12 mouse cellular contexts compared by ENCODE assay signal in genomic region chr19:6553819-6554582, GRCm38 (mm10). TPM values are rescaled to one million over a fixed set of nuclear protein-coding genes. Genes with fewer than 3 reads are reported as not detected.
DNase-seq lines count a peak whose midpoint lies in the region; ATAC-seq and TF ChIP-seq lines count a peak whose summit lies in the region.
"Had no signal": no experiment of that assay in that cellular context is flagged by ENCODE, and none has a peak within 500 bp of the region (broad histone marks: within the 10 kb centered on the region; RNA-seq: fewer than 3 reads in every experiment).

No protein-coding gene starts in this region.

- H3K9ac ChIP-seq in hindbrain, embryonic 16.5 days (ENCODE audit: low read depth, low read length), result no peak overlapping the region
- H3K9ac ChIP-seq in embryonic facial prominence, embryonic 15.5 days, result no peak overlapping the region

- no peak overlapping the region for H3K4me2 ChIP-seq in hindbrain, embryonic 16.5 days (ENCODE audit: low read length)
- H3K4me2 ChIP-seq in embryonic facial prominence, embryonic 15.5 days (replicated peaks), result no peak overlapping the region

- H3K27ac ChIP-seq in hindbrain, embryonic 10.5 days, result peak overlapping the region; percentile 40; the same call in 1 of the 2 replicates
- H3K27ac ChIP-seq in hindbrain, embryonic 16.5 days (ENCODE audit: low read depth, low read length), result no peak overlapping the region; the same call in 1 of the 2 replicates
- peak overlapping the region; percentile 34; the same call in 1 of the 2 replicates for H3K27ac ChIP-seq in embryonic facial prominence, embryonic 15.5 days (replicated peaks)
- H3K27ac ChIP-seq in left cerebral cortex, adult 2 months, result no peak overlapping the region

- 30% methylated on average over 8 of the region's 8 CpGs for WGBS in hindbrain, embryonic 10.5 days
- 34% methylated on average over 8 of the region's 8 CpGs for WGBS in hindbrain, embryonic 16.5 days
- WGBS in embryonic facial prominence, embryonic 15.5 days, result 27% methylated on average over 8 of the region's 8 CpGs

- H3K27me3 ChIP-seq in hindbrain, embryonic 10.5 days (ENCODE audit: insufficient read depth, poor library complexity, severe bottlenecking), result no peaks in the 10 kb centered on the region
- H3K27me3 ChIP-seq in hindbrain, embryonic 16.5 days (replicated peaks; ENCODE audit: control insufficient read depth, insufficient read depth, low read length), result no peaks in the 10 kb centered on the region
- no peaks in the 10 kb centered on the region for H3K27me3 ChIP-seq in embryonic facial prominence, embryonic 15.5 days

- no peaks in the 10 kb centered on the region for H3K36me3 ChIP-seq in hindbrain, embryonic 10.5 days
- no peaks in the 10 kb centered on the region for H3K36me3 ChIP-seq in hindbrain, embryonic 16.5 days (ENCODE audit: control insufficient read depth, insufficient read depth, low read length)
- H3K36me3 ChIP-seq in embryonic facial prominence, embryonic 15.5 days, result no peaks in the 10 kb centered on the region

- intact Hi-C loops in left cerebral cortex, adult 2 months (cut with DNase I), result no loop called here

- no peak overlapping the region for H3K4me3 ChIP-seq in hindbrain, embryonic 10.5 days
- H3K4me3 ChIP-seq in hindbrain, embryonic 16.5 days (ENCODE audit: low read length), result no peak overlapping the region
- no peak overlapping the region for H3K4me3 ChIP-seq in embryonic facial prominence, embryonic 15.5 days (replicated peaks)
- no peak overlapping the region for H3K4me3 ChIP-seq in left cerebral cortex, adult 2 months

- no peak for ATAC-seq in hindbrain, embryonic 16.5 days
- peak; percentile 43; the same call in 1 of the 2 replicates for ATAC-seq in embryonic facial prominence, embryonic 15.5 days (ENCODE audit: insufficient number of reproducible peaks, low FRiP score, low TSS enrichment, low read depth)

- no peak for TF ChIP-seq CTCF in left cerebral cortex, adult 2 months (IDR thresholded peaks at IDR 0.05)

- peaks cover 23% of the 10 kb centered on the region; the same call in 1 of the 2 replicates for H3K4me1 ChIP-seq in hindbrain, embryonic 10.5 days (replicated peaks)
- peaks cover 3% of the 10 kb centered on the region for H3K4me1 ChIP-seq in hindbrain, embryonic 16.5 days (ENCODE audit: control insufficient read depth, insufficient read depth, low read depth, low read length)
- H3K4me1 ChIP-seq in embryonic facial prominence, embryonic 15.5 days, result peaks cover 19% of the 10 kb centered on the region

- peak; percentile 29 for DNase-seq in hindbrain, embryonic 10.5 days (ENCODE audit: low spot score)
- DNase-seq in 3T3-L1 (ENCODE audit: low read depth, low spot score), result peak; percentile 35
- DNase-seq in kidney, postnatal 25 days, result peak; percentile 53 to 73
- DNase-seq in retina, postnatal 1 day, result no peak
- no peak for DNase-seq in natural killer cell, adult 2 months (ENCODE audit: low spot score in 2 of 2)
- DNase-seq in left cerebral cortex, adult 2 months (ENCODE audit: extremely low spot score in 1 of 2, low spot score in 2 of 2), result no peak
- DNase-seq: adrenal gland, adult 8-10 months; layer of hippocampus, postnatal 36 days; right cerebral cortex, postnatal 4 days had no signal

- H3K9me3 ChIP-seq in hindbrain, embryonic 10.5 days, result no peaks in the 10 kb centered on the region
- no peaks in the 10 kb centered on the region for H3K9me3 ChIP-seq in hindbrain, embryonic 16.5 days (ENCODE audit: control insufficient read depth, low read length)
- no peaks in the 10 kb centered on the region for H3K9me3 ChIP-seq in embryonic facial prominence, embryonic 15.5 days (replicated peaks)

RNA-seq across cellular contexts. Expression of gene Slc22a12, which starts 11.2 kb away (rescaled TPM):
- polyA plus RNA-seq in hindbrain, embryonic 10.5 days (2016; fragmentation: Nextera tagmentation; extraction: Ambion mirVana), result not detected in 2 replicates
- 0.14 TPM in 1 of 2 replicates, not detected in the other for polyA plus RNA-seq in hindbrain, embryonic 16.5 days (2015; fragmentation: Nextera tagmentation; extraction: Ambion mirVana)
- polyA plus RNA-seq in embryonic facial prominence, embryonic 15.5 days (2015; fragmentation: Nextera tagmentation; extraction: Ambion mirVana), result not detected in 2 replicates
- total RNA-seq in left cerebral cortex, adult 2 months (2021), result under 1 TPM in 1 of 2 experiments, not detected in 1; 0.68 TPM
- total RNA-seq: common myeloid progenitor, adult 5-6 weeks had no signal

Comparison
In these comparisons a context has a peak if more than half of its experiments do, and no peak if none do; other contexts are left out.
1. H3K27ac ChIP-seq: peak in hindbrain, embryonic 10.5 days (single experiment) and embryonic facial prominence, embryonic 15.5 days (single experiment); none in hindbrain, embryonic 16.5 days (single experiment) and left cerebral cortex, adult 2 months (single experiment).
2. DNase-seq: peak in hindbrain, embryonic 10.5 days (single experiment), 3T3-L1 (single experiment) and kidney, postnatal 25 days (2 of 2); none in retina, postnatal 1 day (single experiment), natural killer cell, adult 2 months (0 of 2) and left cerebral cortex, adult 2 months (0 of 2).